Mouse (Mus musculus) left cerebral cortex, postnatal 4 days (tissue): ENCODE measurements around the gene Rdh9. TPM values are rescaled to one million over a fixed set of nuclear protein-coding genes. Genes with fewer than 3 reads are reported as not detected.
"Not testable (repeated sequence)": the region's sequence is repeated elsewhere in the genome, so short reads cannot be mapped to it uniquely, and the experiment has no call there.

Experiments used
- DNase-seq: peaks from one replicate; pipeline ENCODE4 v3.0.0-alpha.2; 2022
- intact Hi-C: fragments of 180-260 bp; cut with DNase I; formaldehyde crosslinking; loops from one replicate; pipeline ENCODE4 v1.15.1; 2025
- total RNA-seq, 2 experiments: library from RNA; stranded (reverse); gene quantifications; 2 replicates each; pipeline ENCODE4 v1.2.3; 2021

The Rdh9 gene
- total RNA-seq, 2 experiments from 2014 or later, result 0.60 to 0.72 TPM

- intact Hi-C loops, result no loop called here
- DNase-seq, result no peak
Observed at GRCm38 (mm10) chr10:127755246-127755645, 20.9 kb upstream of the Rdh9 start.

- DNase-seq, result no peak
- intact Hi-C loops, result no loop called here
Observed at GRCm38 (mm10) chr10:127755770-127756468, 20.3 kb upstream of the Rdh9 start.

GRCm38 (mm10) chr10:127759181-127760110, 16.7 kb upstream of the Rdh9 start, which contains the start of the genes Rdh1 and Rdh16f1:
Gene Rdh1, plus strand, starts transcription at chr10:127759721.
Gene Rdh16f1, plus strand, starts transcription at chr10:127759787.
- DNase-seq, result no peak
- intact Hi-C loops, result no loop called here

- DNase-seq, intact Hi-C loops: not testable (repeated sequence)
Observed at GRCm38 (mm10) chr10:127762926-127763325, 13.3 kb upstream of the Rdh9 start.

- DNase-seq, result no peak
- intact Hi-C loops, result no loop called here
Observed at GRCm38 (mm10) chr10:127763914-127764680, 12.1 kb upstream of the Rdh9 start.

- intact Hi-C loops, result no loop called here
- DNase-seq, result no peak
Observed at GRCm38 (mm10) chr10:127766564-127766963, 9.6 kb upstream of the Rdh9 start.

- intact Hi-C loops, DNase-seq: not testable (repeated sequence)
Observed at GRCm38 (mm10) chr10:127782321-127782720, 6.1 kb downstream of the Rdh9 start.

- DNase-seq, intact Hi-C loops: not testable (repeated sequence)
Observed at GRCm38 (mm10) chr10:127785411-127785810, 9.2 kb downstream of the Rdh9 start.

- intact Hi-C loops, result no loop called here
- no peak for DNase-seq
Observed at GRCm38 (mm10) chr10:127799295-127799694, 23.1 kb downstream of the Rdh9 start.

GRCm38 (mm10) chr10:127800891-127801290, 24.7 kb downstream of the Rdh9 start, which contains the start of gene Rdh16:
Gene Rdh16, plus strand, starts transcription at chr10:127801152.
- DNase-seq, result no peak
- intact Hi-C loops, result no loop called here

GRCm38 (mm10) chr10:127801612-127802011, 25.4 kb downstream of the Rdh9 start:
- DNase-seq, result no peak
- intact Hi-C loops, result no loop called here

- no peak for DNase-seq
- intact Hi-C loops, result no loop called here
Observed at GRCm38 (mm10) chr10:127802236-127802635, 26.1 kb downstream of the Rdh9 start.

- intact Hi-C loops, result no loop called here
- DNase-seq, result no peak
Observed at GRCm38 (mm10) chr10:127804416-127804815, 28.2 kb downstream of the Rdh9 start.

- DNase-seq, result no peak
- intact Hi-C loops, result no loop called here
Observed at GRCm38 (mm10) chr10:127815888-127816287, 39.7 kb downstream of the Rdh9 start.

GRCm38 (mm10) chr10:127817268-127817910, 41.2 kb downstream of the Rdh9 start:
- DNase-seq, intact Hi-C loops: not testable (repeated sequence)

- DNase-seq, intact Hi-C loops: not testable (repeated sequence)
Observed at GRCm38 (mm10) chr10:127821806-127822205, 45.6 kb downstream of the Rdh9 start.

GRCm38 (mm10) chr10:127825386-127825785, 49.2 kb downstream of the Rdh9 start:
- peak; percentile 17 for DNase-seq
- intact Hi-C loops, result no loop called here

- intact Hi-C loops, result no loop called here
- DNase-seq, result no peak
Observed at GRCm38 (mm10) chr10:127829121-127829520, 52.9 kb downstream of the Rdh9 start.

- intact Hi-C loops, DNase-seq: not testable (repeated sequence)
Observed at GRCm38 (mm10) chr10:127834186-127834585, 58.0 kb downstream of the Rdh9 start.

GRCm38 (mm10) chr10:127835292-127835691, 59.1 kb downstream of the Rdh9 start:
- intact Hi-C loops, result no loop called here
- DNase-seq, result no peak
